Mouse (Mus musculus) bone marrow macrophage, adult 2 months (primary cell): Measurements from ENCODE around the gene Scd1.

Experiments
- CTCF ChIP-seq: IDR thresholded peaks from 2 replicates; pipeline ENCODE4 v1.5.1; 2012; ENCODE audit warnings: low read depth, mild to moderate bottlenecking, low read length, moderate library complexity
- POLR2A ChIP-seq: IDR thresholded peaks from 2 replicates; pipeline ENCODE4 v1.6.1; 2012; ENCODE audit warnings: mild to moderate bottlenecking, low read depth, low read length, borderline replicate concordance

DNA sequence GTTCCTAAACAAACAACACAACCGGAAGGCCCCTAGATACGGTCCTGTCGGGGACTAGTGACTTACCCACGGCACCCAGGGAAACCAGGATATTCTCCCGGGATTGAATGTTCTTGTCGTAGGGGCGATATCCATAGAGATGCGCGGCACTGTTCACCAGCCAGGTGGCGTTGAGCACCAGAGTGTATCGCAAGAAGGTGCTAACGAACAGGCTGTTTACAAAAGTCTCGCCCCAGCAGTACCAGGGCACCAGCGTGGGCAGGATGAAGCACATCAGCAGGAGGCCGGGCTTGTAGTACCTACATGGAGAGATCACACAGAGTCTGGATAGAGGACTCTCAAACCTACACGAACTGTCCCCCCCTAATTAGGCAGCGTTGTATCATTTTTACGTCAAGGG lies 7.6 kb downstream of the Scd1 start:
- TF ChIP-seq POLR2A = no peak
- TF ChIP-seq CTCF = no peak
